ENCODE assay signal across 8 mouse cellular contexts in genomic region chr2:73218913-73219312, GRCm38 (mm10). TPM values are rescaled to one million over a fixed set of nuclear protein-coding genes. Genes with fewer than 3 reads are reported as not detected.
DNase-seq lines count a peak whose midpoint lies in the region; ATAC-seq and TF ChIP-seq lines count a peak whose summit lies in the region.

TSS of gene Ola1 (minus strand) at chr2:73218924.

- no peak for ATAC-seq in neural tube, embryonic 15.5 days (ENCODE audit: low FRiP score)

- no peaks in the 10 kb centered on the region for H3K27me3 ChIP-seq in limb, embryonic 10.5 days (ENCODE audit: low read depth, poor library complexity, severe bottlenecking)
- no peaks in the 10 kb centered on the region for H3K27me3 ChIP-seq in neural tube, embryonic 15.5 days (replicated peaks)

- 86% methylated on average over 5 of the region's 5 CpGs for WGBS in limb, embryonic 10.5 days
- WGBS in neural tube, embryonic 15.5 days = 90% methylated on average over 5 of the region's 5 CpGs

- intact Hi-C loops in heart, postnatal 10 days (cut with DNase I) = no loop called here

- DNase-seq in left cerebral cortex, adult 18-20 months (ENCODE audit: low spot score in 2 of 2) = no peak
- no peak for DNase-seq in left cerebral cortex, adult 9 months (ENCODE audit: low spot score in 2 of 2)
- no peak for DNase-seq in heart, postnatal 10 days
- no peak for DNase-seq in limb, embryonic 10.5 days (ENCODE audit: low spot score)
- no peak for DNase-seq in right cerebral cortex, postnatal 36 days (ENCODE audit: low spot score in 2 of 2)
- no peak for DNase-seq in embryo, embryonic 10 days (ENCODE audit: low spot score)

- no peak within 1 kb of the TSS for H3K4me3 ChIP-seq in embryonic fibroblast, embryonic 13.5 days (ENCODE audit: insufficient read depth, low read length)
- H3K4me3 ChIP-seq in limb, embryonic 10.5 days = no peak within 1 kb of the TSS
- no peak within 1 kb of the TSS for H3K4me3 ChIP-seq in neural tube, embryonic 15.5 days (replicated peaks)

- H3K36me3 ChIP-seq in limb, embryonic 10.5 days = no peaks in the 10 kb centered on the region
- no peaks in the 10 kb centered on the region for H3K36me3 ChIP-seq in neural tube, embryonic 15.5 days

- no peak for TF ChIP-seq CTCF in embryonic fibroblast, embryonic 13.5 days (IDR thresholded peaks at IDR 0.05; ENCODE audit: borderline replicate concordance, insufficient read depth, low read length)

- H3K4me1 ChIP-seq in embryonic fibroblast, embryonic 13.5 days (ENCODE audit: control insufficient read depth, insufficient read depth, low read length) = no peaks in the 10 kb centered on the region
- H3K4me1 ChIP-seq in limb, embryonic 10.5 days = peaks cover 10% of the 10 kb centered on the region
- 0 out of 2 replicates have a peak, but pooled peaks cover 3% of the 10 kb centered on the region for H3K4me1 ChIP-seq in neural tube, embryonic 15.5 days

- H3K9me3 ChIP-seq in limb, embryonic 10.5 days (replicated peaks) = no peaks in the 10 kb centered on the region
- H3K9me3 ChIP-seq in neural tube, embryonic 15.5 days (replicated peaks) = no peaks in the 10 kb centered on the region

- no peak within 1 kb of the TSS for H3K9ac ChIP-seq in neural tube, embryonic 15.5 days (replicated peaks)

- no peak within 1 kb of the TSS for H3K27ac ChIP-seq in embryonic fibroblast, embryonic 13.5 days (ENCODE audit: insufficient read depth, low read length)
- no peak within 1 kb of the TSS for H3K27ac ChIP-seq in limb, embryonic 10.5 days
- H3K27ac ChIP-seq in neural tube, embryonic 15.5 days (replicated peaks) = no peak within 1 kb of the TSS

- no peak within 1 kb of the TSS for H3K4me2 ChIP-seq in neural tube, embryonic 15.5 days

- no peak for TF ChIP-seq POLR2A in embryonic fibroblast, embryonic 13.5 days (IDR thresholded peaks at IDR 0.05; ENCODE audit: low read depth, low read length)

RNA-seq across cellular contexts. Expression of gene Ola1, which starts in this region (rescaled TPM):
- 100 to 1,000 TPM; 100 to 106 TPM for total RNA-seq in left cerebral cortex, adult 18-20 months (2021)
- polyA plus RNA-seq in embryonic fibroblast, embryonic 13.5 days (2011; ENCODE audit: insufficient read length, low read depth, missing spikeins) = 104 and 112 TPM in 2 replicates
- 10 to 100 TPM; 53.9 to 59.5 TPM for total RNA-seq in heart, postnatal 10 days (2021)
- 107 and 112 TPM in 2 replicates for polyA plus RNA-seq in limb, embryonic 10.5 days (2016; fragmentation: Nextera tagmentation; extraction: Ambion mirVana)
- polyA plus RNA-seq in neural tube, embryonic 15.5 days (2015; fragmentation: Nextera tagmentation; extraction: Ambion mirVana) = 111 and 117 TPM in 2 replicates
